Mouse (Mus musculus) stomach, postnatal 0 days (tissue): ENCODE results near the gene Hfe. TPM values are rescaled to one million over a fixed set of nuclear protein-coding genes. Genes with fewer than 3 reads are reported as not detected.

Experiments used
- ATAC-seq: fragments of 200-750 bp; cut with Nextera tagmentation; 2 replicates; pipeline ENCODE4 v1.8.0; 2017; ENCODE audit not compliant: low FRiP score, low TSS enrichment
- DNase-seq: peaks from one replicate; pipeline ENCODE4 v3.0.0-alpha.2; 2016; ENCODE audit warnings: low spot score
- H3K27ac ChIP-seq: fragments of 300-500 bp; sonication (generic); replicated peaks from 2 replicates; pipeline ENCODE4 v1.5.1; 2014; ENCODE audit warnings: mild to moderate bottlenecking, control low read depth
- H3K27me3 ChIP-seq: fragments of 300-500 bp; sonication (generic); 2 replicates; pipeline ENCODE4 v1.6.1; 2014; ENCODE audit warnings: low read length; ENCODE audit not compliant: control insufficient read depth, insufficient read depth
- H3K36me3 ChIP-seq: fragments of 300-500 bp; sonication (generic); 2 replicates; pipeline ENCODE4 v1.6.1; 2014; ENCODE audit warnings: low read length, mixed read lengths; ENCODE audit not compliant: control insufficient read depth, insufficient read depth
- H3K4me1 ChIP-seq: fragments of 300-500 bp; sonication (generic); replicated peaks from 2 replicates; pipeline ENCODE4 v1.6.1; 2014; ENCODE audit warnings: antibody characterized with exemption; ENCODE audit not compliant: control insufficient read depth, insufficient read depth
- H3K4me2 ChIP-seq: fragments of 300-500 bp; sonication (generic); replicated peaks from 2 replicates; pipeline ENCODE4 v1.6.1; 2014; ENCODE audit warnings: low read depth, mild to moderate bottlenecking, control low read depth, moderate library complexity
- H3K4me3 ChIP-seq: fragments of 300-500 bp; sonication (generic); 2 replicates; pipeline ENCODE4 v1.5.1; 2014; ENCODE audit warnings: low read depth, low read length, control low read depth
- H3K9ac ChIP-seq: fragments of 300-500 bp; sonication (generic); 2 replicates; pipeline ENCODE4 v1.6.1; 2014; ENCODE audit warnings: mild to moderate bottlenecking, low read length, control low read depth, mixed read lengths
- H3K9me3 ChIP-seq: fragments of 300-500 bp; sonication (generic); 2 replicates; pipeline ENCODE4 v1.6.1; 2016; ENCODE audit warnings: low read length; ENCODE audit not compliant: control insufficient read depth
- CTCF ChIP-seq: IDR thresholded peaks from 2 replicates; pipeline ENCODE4 v1.5.1; 2016; ENCODE audit warnings: antibody characterized with exemption, low read depth, mild to moderate bottlenecking, moderate library complexity
- EP300 ChIP-seq: optimal IDR thresholded peaks from 2 replicates; pipeline ENCODE3; 2016; ENCODE audit warnings: antibody characterized with exemption
- WGBS: fragments of 180-500 bp; shearing (Covaris S2); extraction: QIAGEN DNeasy Blood & Tissue Kit; methylation state at CpG from one replicate; pipeline ENCODE4 v1.1.7; 2014; 5-methylcytosine and 5-hydroxymethylcytosine counted together
- polyA plus RNA-seq: library from polyadenylated mRNA; unstranded; fragments of >200 nt; fragmentation: Nextera tagmentation; extraction: Ambion mirVana; gene quantifications from 2 replicates; pipeline ENCODE4 v1.2.1, GENCODE M21; 2015

Hfe gene
- polyA plus RNA-seq, 1 experiment from 2014 or later, result 12.9 TPM

- WGBS, result 46% methylated on average over 5 of the region's 5 CpGs
- Histone ChIP-seq H3K9me3 (no peaks in the 10 kb centered on the region), H3K4me3 (no peak overlapping the region), H3K27me3 (no peaks in the 10 kb centered on the region), H3K36me3 (no peaks in the 10 kb centered on the region), H3K9ac (no peak overlapping the region), H3K4me2 (peak overlapping the region; percentile 84; the same call in 1 of the 2 replicates), H3K27ac (no peak overlapping the region), H3K4me1 (no peaks in the 10 kb centered on the region)
- no peak for TF ChIP-seq EP300
- no peak for TF ChIP-seq CTCF
- DNase-seq (no peak), ATAC-seq (no peak)
Observed at GRCm38 (mm10) chr13:23740910-23741309, 30.3 kb upstream of the Hfe start.

- H3K4me1 ChIP-seq, result no peaks in the 10 kb centered on the region
- DNase-seq (no peak), ATAC-seq (no peak)
- H3K4me3 ChIP-seq, result peak overlapping the region; percentile 55
- H3K27ac ChIP-seq, result peak overlapping the region; percentile 96
- no peak for TF ChIP-seq EP300
- no peak for TF ChIP-seq CTCF
- 14% methylated on average over 13 of the region's 13 CpGs for WGBS
- no peaks in the 10 kb centered on the region for H3K9me3 ChIP-seq
- peak overlapping the region; percentile 88 for H3K9ac ChIP-seq
- no peaks in the 10 kb centered on the region for H3K27me3 ChIP-seq
- no peaks in the 10 kb centered on the region for H3K36me3 ChIP-seq
- H3K4me2 ChIP-seq, result peak overlapping the region; percentile 84
Observed at GRCm38 (mm10) chr13:23740256-23740840, 29.7 kb upstream of the Hfe start.

GRCm38 (mm10) chr13:23739922-23740252 lies 29.2 kb upstream of the Hfe start:
- DNase-seq (no peak), ATAC-seq (no peak)
- under 1% methylated on average over 14 of the region's 14 CpGs for WGBS
- peak overlapping the region; percentile 88 for H3K9ac ChIP-seq
- H3K4me2 ChIP-seq, result peak overlapping the region; percentile 84
- no peaks in the 10 kb centered on the region for H3K36me3 ChIP-seq
- H3K27me3 ChIP-seq, result no peaks in the 10 kb centered on the region
- H3K4me1 ChIP-seq, result no peaks in the 10 kb centered on the region
- H3K4me3 ChIP-seq, result peak overlapping the region; percentile 55
- no peaks in the 10 kb centered on the region for H3K9me3 ChIP-seq
- no peak for TF ChIP-seq CTCF
- no peak for TF ChIP-seq EP300
- H3K27ac ChIP-seq, result peak overlapping the region; percentile 96

GRCm38 (mm10) chr13:23739069-23739921 lies 28.6 kb upstream of the Hfe start:
- H3K4me1 ChIP-seq, result no peaks in the 10 kb centered on the region
- peak overlapping the region; percentile 84 for H3K4me2 ChIP-seq
- DNase-seq (peak; percentile 93), ATAC-seq (peak; percentile 85)
- TF ChIP-seq CTCF, result no peak
- TF ChIP-seq EP300, result peak; percentile 42
- no peaks in the 10 kb centered on the region for H3K27me3 ChIP-seq
- H3K9me3 ChIP-seq, result no peaks in the 10 kb centered on the region
- 0% methylated on average over 38 of the region's 39 CpGs for WGBS
- peak overlapping the region; percentile 88 for H3K9ac ChIP-seq
- H3K27ac ChIP-seq, result peak overlapping the region; percentile 96
- H3K36me3 ChIP-seq, result no peaks in the 10 kb centered on the region
- H3K4me3 ChIP-seq, result peak overlapping the region; percentile 55

- Histone ChIP-seq H3K36me3 (no peaks in the 10 kb centered on the region), H3K9ac (peak within 1 kb of the TSS; percentile 88), H3K4me1 (no peaks in the 10 kb centered on the region), H3K4me2 (peak within 1 kb of the TSS; percentile 84), H3K27me3 (no peaks in the 10 kb centered on the region), H3K4me3 (peak within 1 kb of the TSS; percentile 55), H3K27ac (peak within 1 kb of the TSS; percentile 96), H3K9me3 (no peaks in the 10 kb centered on the region)
- under 1% methylated on average over 29 of the region's 38 CpGs for WGBS
- DNase-seq (peak; percentile 94), ATAC-seq (peak; percentile 93)
- no peak for TF ChIP-seq EP300
- TF ChIP-seq CTCF, result peak; percentile 47
Observed at GRCm38 (mm10) chr13:23738677-23739068, 28.0 kb upstream of the Hfe start, which contains the start of gene Hist1h1c. Gene Hist1h1c (plus strand): TSS chr13:23738808.

GRCm38 (mm10) chr13:23738041-23738440 lies 27.4 kb upstream of the Hfe start:
- Histone ChIP-seq H3K9me3 (no peaks in the 10 kb centered on the region), H3K4me3 (peak overlapping the region; percentile 55), H3K4me2 (peak overlapping the region; percentile 84), H3K36me3 (no peaks in the 10 kb centered on the region), H3K4me1 (no peaks in the 10 kb centered on the region), H3K9ac (peak overlapping the region; percentile 59), H3K27ac (peak overlapping the region; percentile 96), H3K27me3 (no peaks in the 10 kb centered on the region)
- ATAC-seq (no peak), DNase-seq (no peak)
- WGBS, result 25% methylated on average over 4 of the region's 4 CpGs
- no peak for TF ChIP-seq EP300
- no peak for TF ChIP-seq CTCF
